Mouse (Mus musculus): Measurements from ENCODE around the gene Galnt6.

DNA sequence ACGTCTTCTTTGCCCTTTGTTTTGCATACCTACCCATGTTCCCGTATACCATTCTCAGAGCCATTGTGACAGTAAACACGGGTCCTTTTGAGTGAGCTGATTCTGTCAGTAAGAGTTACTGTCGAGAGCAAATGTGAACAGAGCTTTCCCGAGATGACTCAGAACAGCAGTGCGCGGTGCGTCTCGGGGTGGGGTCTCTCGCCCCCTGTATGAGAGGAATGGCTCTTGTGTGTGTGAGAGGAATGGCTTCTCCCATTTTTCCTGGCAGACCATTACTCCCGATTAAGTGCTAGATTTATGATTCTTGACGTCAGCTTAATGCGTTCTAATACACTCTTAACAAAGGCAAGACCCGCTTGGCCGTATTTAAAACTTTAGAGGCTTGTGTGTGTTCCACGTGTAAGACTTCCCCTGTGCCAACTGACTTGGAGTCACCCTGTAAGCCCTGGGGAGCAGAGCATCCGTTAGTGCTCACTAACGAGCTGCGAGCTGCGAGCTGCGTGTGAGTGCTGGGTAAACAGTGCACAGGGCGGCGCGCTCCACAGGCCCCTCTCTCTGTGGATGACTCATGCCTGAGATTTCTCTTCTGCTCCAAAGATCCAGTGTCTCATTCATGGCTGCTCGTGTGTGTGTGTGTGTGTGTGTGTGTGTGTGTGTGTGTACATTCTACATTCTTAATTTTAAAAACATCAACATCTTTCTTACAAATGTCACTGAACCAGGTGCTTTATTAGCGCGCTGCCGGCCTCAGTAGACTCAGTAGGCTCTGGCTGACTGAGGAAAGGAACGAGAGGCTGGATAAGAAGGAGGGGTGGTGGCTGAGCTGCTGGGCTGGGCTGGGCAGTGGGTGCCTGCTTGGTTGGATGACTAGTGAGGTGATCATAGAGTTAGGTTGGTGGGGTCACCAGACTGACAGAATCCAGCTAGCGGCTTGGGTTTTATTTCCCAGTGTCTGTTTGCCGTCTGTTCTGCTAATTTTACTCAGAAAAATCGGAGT is 48.1 kb upstream of the Galnt6 start:
- TF ChIP-seq EP300 (IDR thresholded peaks at IDR 0.05) = no peak
- no peak; the same call in 1 of the 2 replicates for TF ChIP-seq CTCF (IDR thresholded peaks at IDR 0.05)
